Mouse (Mus musculus): ENCODE measurements around the gene Bik.

The Bik gene

DNA sequence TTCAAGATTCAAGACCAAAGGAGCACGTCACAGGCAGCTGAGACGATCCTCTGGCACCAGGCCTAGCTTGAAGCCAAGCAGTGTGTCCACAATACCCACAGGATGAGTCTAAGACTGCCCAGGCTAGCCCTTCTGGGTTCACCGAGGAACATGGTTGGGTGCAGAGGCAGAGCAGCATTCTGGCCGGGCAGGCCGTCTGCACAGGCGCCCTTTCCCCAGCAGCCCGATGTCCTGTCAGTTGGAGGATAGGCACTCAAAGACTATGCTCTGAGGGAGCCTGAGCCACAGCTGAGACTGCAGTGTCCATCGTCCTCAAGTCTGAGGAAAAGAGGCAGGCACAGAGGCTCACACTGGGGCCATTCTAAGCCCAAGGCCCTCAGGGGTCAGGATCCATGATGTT, 20.5 kb downstream of the Bik start:
- no peak for DNase-seq (ENCODE audit: low spot score)

DNA sequence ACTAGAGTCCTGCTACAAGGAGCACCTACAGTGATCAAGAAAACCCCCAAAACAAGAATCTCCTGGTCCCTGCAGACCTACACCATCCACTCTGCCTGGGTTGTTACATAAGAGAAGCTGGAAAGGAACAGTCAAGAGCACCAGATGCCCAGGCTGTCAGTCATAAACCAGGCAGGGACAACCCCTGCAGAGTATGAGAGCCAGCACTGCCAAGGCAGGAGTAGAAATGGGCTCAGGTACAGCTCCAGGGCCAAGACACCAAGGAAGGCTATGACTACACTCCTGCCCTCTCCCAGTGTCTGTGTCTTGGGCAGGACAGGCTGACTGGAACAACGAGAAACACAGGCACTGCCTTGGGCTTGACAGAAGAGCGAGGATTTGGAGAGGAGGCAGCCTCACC, 23.5 kb downstream of the Bik start:
- no peak for DNase-seq (ENCODE audit: low spot score)

DNA sequence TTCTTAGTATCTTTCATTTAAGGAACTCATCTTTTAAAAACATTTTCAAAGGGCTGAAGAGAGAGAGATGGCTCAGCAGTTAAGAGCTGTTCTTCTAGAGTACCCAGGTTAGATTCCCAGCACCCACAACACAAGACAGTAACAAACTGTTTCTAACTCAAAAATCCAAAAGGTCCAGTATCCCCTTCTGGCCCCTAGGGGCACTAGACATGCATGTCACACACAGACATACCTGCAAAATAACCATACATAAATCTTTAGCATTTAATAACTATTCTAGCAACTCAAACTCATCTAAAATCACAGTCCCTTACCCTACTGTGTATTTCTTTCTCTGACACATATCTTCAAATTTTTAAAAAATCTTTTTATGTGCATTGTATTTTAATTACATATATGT, 27.2 kb downstream of the Bik start:
- DNase-seq (ENCODE audit: low spot score): no peak

DNA sequence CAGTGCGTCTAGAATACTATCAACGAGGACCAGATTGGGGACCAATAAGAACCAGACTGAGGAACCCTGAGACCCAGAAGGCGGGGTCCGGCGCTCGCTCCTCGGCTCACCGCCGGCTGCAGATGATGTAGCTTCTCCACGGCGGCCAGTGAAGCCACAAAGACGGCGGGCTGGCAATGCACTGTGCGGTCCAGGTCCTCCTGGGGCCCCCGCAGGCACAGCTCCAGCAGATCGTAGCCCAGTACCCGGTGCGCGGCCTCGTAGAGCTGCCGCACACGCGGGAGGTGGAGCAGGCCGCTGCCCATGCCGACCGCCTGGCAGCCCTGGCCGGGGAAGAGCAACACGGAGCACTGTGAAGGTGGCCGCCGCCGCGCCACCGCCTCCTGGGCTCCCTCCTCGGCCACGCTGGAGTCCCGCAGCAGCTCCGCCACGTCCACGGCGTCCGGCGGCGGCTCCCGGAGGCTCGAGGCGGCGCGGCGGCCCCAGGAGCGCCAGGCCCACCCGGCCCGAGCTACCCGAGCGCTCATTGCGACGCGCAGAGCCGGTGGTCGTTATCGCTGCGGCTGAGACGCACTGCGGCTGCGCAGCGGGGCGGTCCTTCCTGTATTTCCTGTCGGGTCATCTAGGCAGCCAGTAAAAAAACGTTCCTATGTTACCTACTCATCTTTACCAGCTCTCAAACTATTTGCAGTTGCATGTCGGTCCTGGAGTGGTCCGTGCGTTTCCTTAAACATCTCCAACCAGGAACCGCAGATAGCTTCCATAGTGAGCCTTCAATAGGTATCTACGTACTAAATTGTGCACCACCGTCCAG, 28.7 kb downstream of the Bik start:
- DNase-seq (ENCODE audit: low spot score): peak; percentile 89

DNA sequence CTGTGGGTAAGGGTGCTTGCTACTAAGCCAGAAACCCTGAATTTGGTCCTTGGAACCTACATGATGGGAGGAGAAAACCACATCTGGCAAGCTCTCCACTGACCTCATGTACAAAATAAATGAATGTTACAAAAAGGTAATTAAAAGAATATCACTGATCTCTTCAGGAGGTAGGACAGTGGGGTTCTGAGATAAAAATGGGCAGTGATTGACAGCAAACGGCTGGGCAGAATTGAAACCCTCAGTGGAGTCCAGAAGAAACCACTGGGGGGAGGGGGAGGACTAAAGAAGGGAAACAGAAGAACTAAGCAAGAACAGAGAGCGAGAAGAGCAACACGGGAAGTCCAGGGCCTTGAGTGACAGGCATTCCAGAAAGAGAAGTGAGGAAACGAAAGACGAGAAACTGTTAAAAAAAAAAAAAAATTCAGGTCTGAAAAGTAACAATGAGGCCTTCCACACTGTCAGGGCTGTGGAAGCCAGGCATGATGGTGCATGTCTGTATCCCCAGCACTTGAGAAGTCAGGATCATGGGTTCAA, 34.3 kb downstream of the Bik start:
- no peak for DNase-seq (ENCODE audit: low spot score)

DNA sequence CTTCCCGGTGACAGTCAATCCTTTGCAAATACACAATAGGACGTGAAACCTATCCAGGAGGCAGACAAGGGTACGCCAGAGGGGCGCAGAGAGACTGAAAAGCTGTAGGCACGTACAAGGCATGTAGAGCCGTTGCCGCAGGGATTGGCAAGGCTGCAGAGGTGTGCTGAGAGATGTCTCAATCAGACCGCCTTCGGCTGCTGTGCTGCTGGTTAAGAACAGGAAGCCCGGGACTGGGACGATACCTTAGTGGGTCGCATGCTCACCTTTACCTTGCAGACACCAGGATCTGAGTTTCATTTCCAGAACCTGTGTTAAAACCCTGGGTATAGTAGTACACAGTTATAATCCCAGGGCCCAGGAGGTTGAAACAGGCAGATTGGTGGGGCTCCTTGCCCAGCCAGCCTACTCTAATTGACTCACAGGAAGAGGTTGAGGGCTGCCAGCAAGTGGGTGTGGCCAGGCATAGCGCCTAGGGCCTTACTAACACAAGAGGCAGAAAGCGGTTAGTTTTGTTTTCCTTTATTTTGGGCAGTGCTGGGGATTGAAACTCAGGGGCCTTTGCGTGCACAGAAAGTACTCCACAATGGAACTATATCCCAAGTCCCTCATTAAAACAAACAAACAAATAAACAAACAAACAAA, 36.1 kb downstream of the Bik start:
- DNase-seq (ENCODE audit: low spot score): peak; percentile 36

DNA sequence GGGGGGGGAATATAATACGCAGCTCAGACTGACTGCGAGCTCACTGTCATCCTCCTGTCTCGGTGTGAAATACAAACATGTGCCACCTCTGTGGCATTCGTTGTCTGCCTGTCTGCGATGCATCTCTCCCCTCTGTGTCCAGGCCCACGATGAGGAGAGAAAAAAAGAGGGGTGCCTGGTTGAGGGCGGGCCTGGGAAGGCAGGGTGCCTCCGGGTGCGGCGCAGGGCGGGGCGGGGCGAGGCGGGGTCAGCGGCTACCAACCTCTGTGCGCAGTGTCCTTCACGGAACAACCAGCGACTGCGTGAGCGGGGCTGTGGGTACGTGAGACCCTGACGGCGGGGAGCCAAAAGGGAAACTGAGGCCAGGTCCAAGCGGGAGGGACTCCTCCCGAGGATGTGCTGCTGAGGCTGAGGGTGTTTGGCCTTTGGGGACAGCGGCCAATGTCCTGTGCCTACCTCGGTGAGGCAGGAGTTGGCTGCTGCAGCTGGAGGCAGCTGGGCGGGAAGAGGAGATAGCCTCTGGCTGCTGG, 36.7 kb downstream of the Bik start, which contains the start of the genes Tspo and Mcat:
Gene Tspo, plus strand, starts transcription at position 266 of the 530 bp plus-strand sequence.
Gene Mcat, minus strand, starts transcription at position 461 of the 530 bp plus-strand sequence.
- DNase-seq (ENCODE audit: low spot score): peak; percentile 55

DNA sequence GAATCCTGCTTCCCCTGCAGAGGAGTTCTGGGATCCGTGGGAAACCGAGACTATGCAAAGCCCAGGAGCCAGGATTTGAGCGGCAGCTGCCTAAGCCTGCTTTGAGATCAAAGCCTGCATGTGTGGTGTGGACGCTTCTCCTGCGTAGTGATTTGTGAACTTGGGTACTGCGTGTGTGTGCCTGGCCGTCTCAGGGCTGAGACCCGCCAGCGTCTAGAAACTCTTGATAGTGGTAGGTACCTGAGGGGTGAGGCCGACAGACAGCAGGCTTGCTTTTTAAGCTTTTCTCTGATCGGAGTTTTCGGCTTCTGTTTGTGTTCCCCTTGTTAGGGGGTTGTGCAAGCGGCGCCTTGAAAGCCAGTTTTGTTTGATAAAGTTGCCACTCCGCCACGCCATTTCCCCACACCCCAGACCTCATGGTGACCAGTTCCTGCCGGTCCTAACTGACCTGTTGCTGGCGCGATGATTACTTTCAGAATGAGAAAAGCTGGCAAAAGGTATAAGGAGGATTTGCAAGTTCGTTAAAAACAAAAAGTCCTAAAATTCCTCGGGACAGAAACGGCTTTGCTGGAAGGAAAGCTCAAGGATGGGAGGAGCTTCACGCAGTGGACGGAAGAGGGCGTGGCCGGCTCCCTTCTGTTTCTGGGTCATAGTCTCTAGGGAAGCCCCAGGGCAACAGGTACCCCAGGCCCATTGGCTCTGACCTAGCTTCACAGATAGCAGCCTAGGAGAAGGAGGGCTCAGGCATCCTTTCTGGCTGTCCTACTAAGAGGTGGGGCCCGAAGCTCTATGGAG, 37.4 kb downstream of the Bik start:
- DNase-seq (ENCODE audit: low spot score): peak; percentile 57

DNA sequence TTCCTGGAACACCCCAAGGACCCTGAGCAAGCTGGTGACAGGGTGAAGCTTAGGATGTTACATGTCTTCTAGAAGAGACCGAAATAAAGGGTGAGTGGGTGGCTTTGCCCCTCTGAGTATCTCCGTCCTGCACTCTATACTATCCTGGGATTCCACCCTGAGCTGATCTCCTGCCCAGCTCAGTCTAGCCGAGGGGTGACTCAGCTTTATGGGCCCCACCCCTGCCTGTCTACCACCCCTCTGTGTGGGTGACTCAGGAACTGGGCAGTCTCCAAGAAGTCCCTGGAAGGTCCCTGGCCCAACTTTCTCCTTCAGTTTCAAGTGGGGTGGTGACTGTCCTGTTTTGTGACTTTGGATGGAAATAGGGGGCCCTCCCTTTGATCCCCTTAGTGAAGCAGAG, 38.8 kb downstream of the Bik start:
- no peak for DNase-seq (ENCODE audit: low spot score)

DNA sequence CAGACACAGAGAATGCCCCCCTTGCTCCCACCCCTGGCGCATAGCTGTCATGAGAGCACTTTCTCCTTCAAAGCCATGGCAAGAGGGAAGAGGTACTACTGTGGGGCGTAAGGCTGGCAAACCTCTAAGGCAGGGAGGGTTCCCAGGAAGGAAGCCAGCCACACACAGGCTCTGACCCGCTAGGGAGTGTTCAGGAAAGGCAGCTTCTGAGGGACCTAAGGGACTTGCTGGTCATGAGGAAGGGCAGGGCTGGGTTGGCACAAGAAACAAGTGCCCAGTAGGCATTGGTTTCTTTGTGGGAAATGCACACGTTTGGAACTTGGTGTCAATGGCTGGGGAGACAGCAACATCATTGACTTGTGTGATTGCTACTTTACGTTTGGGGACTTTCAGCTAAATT, 39.3 kb downstream of the Bik start:
- DNase-seq (ENCODE audit: low spot score): no peak

DNA sequence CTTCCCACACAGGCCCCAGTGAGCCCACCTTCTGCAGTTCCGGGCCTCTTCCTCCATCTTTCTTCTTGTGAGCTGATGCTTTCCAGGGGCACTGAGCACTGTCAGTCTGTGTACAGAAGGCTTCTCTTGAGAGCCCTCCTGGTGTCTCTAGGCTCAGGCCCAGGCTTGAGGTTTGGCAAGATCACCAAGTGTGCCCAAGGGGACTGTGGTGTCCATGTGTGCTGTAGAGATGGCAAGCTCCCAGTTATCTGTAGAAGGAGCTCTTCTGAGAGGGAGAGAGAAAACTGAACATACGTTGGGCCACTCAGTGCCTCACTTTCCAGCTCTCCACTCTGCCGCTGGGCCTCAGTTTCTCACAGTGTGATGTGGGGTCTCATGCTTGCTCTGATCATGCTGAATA, 41.1 kb downstream of the Bik start:
- DNase-seq (ENCODE audit: low spot score): no peak

DNA sequence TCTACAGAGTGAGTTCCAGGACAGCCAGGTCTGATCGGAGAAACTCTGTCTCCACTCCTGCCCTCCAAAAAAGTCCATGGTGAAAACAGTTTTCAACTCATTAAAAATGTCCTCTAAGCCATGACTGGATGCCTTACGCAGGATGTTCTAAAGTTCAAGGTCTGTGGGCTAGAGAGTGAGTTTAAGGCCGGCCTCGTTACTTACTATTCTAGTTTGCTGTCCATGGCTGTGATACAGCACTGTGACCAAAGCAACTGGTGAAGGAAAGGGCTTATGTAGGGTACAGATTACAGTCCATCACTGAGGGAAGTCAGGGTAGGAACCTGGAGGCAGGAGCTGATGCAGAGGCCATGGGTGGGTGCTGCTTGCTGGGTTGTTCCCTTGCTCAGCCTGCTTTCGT, 41.9 kb downstream of the Bik start:
- no peak for DNase-seq (ENCODE audit: low spot score)

DNA sequence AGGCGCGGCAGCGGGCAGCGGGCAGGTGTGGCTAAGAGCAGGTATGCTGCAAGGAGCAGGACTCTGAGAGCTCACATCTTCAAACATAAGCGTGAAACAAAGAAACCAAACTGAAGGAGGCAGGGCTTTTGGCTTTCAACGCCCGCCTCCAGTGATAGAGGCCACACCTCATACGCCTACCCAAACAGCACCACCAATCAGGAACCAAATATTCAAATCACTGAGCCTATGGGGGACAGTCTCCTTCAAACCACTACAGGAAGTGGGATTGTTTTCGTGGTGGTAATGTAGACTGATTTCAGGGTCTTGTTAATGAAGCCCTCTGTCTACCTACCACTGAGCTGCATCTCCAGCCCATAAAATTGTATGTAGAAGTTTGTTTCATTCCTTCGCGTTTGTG, 43.0 kb downstream of the Bik start:
- DNase-seq (ENCODE audit: low spot score): no peak

DNA sequence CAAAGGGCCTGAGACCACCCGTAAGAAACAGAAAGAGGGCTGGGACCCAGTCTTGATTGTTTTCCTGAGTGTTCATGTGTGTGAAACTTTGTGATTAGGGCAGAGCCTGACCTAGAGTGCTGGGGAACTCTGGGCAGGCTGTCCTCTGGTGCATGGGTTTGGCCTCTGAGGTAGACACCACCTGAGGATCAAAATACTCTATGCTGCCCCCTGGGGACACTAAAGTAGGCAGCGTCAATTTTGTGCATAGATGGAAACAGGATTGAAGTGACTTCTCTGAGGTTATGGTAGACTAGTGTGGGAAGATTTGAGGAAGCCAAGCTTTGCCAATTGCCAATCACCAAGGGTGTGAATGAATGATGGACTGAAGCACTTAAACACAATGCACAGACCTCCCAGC, 44.0 kb downstream of the Bik start:
- DNase-seq (ENCODE audit: low spot score): no peak

DNA sequence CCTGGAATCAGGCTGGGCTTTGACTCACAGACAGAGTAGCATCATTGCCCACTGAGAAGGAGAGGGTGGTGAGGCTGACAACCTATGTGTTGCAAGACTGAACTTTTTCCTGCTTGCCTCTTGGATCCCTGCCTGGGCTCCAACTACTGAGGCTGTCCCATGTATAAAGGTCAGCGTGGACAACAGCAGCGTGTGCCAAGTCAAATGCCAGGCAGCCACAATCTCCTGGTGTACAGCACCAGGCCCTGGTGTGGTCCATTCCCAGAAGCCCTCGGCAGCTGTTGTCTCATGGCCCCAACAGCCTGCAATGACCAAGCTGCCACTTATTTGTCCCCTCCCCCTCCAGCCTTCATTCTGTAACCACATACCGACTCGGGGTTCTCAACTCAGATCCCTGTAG, 45.0 kb downstream of the Bik start:
- DNase-seq (ENCODE audit: low spot score): no peak

DNA sequence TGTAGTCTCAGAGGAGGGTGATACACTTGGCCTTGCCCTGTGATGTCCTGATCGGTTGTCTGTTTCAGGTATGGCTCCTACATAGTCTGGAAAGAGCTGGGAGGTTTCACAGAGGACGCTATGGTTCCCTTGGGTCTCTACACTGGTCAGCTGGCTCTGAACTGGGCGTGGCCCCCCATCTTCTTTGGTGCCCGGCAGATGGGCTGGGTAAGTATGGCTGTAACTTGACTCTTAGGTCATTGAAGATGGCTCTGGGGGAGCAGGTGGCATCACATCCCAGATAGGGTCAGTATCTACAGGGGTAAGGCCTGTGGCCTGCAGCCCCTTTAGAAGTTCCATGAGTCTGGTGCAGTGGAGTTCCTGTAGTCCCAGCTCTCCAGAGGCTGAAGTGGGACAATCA, 45.5 kb downstream of the Bik start:
- DNase-seq (ENCODE audit: low spot score): no peak

DNA sequence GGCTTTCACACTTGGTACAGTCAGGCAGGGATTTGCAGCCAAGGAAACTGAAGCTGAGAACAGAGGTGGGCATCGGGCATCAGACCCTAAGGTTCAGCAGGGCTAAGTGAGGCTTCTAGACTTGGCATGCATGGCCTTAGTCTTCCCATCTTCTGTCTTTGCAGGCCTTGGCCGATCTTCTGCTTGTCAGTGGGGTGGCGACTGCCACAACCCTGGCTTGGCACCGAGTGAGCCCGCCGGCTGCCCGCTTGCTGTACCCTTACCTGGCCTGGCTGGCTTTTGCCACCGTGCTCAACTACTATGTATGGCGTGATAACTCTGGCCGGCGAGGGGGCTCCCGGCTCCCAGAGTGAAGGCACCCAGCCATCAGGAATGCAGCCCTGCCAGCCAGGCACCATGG, 46.9 kb downstream of the Bik start:
- no peak for DNase-seq (ENCODE audit: low spot score)

DNA sequence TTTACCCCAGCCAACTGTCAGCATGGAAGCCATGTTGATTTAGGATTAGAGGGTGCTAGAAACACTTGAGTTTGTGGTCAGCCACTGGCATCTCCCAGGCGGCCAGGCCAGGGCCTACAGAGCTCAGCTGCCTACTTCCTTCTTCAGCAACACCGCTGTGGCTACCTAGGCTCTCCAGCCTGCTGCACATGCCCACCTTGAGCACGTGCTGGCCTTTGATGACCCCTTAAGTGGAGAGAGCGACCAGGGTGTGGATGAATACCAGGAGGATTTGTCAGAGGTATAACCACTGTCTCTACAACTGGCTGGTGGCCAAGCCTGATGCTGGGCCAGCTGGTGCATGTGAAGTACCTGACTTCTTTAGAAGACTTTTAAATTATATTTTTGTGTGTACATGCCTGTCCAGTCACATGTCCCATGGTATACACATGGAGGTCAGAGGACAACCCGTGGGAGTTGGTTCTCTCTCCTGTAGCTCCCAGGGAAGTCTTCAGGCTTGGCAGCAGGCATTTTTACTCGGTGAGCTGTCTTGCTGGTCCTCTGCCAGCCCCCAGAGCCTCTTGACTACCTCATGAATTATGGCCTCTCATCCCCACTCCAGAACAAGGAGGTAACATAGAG, 48.2 kb downstream of the Bik start:
- no peak for DNase-seq (ENCODE audit: low spot score)

DNA sequence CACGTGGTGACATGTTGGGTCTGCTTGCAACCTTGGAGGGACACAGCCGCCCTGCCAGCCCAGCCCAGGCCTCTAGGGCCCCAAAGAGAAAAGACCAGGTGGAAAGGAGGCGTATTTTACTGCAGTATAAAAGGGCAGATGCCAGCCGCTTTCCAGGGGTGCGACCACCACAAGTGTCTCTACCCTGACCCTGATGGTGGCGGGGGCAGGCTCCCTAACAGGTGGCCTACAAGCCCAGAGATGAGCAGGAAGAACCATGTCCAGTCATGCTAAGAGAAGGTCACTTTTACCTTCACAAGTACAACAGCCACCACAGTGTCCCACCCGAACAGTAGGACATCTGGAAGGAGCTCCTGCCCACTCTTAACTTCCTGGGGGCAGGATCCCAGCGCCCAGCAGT, 48.9 kb downstream of the Bik start:
- DNase-seq (ENCODE audit: low spot score): no peak

DNA sequence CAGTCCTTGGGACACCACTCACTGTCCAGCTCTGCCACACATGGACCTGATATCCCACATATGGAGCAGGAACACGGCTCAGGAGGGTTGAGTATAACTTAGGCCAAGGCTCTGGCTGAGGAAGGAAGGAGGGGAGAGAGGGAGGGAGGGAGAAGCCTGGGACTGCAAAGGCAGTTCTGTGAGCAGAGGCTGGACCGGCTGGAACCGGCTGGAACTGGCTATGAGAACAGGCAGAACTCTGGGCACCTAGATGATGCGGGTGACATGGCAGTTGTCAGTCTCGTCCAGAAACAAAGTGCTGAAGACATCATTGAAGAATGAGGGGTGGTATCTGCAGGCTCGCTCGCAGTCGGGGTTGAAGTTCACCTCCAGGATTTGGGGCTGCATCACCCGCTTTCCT, 50.0 kb downstream of the Bik start:
- DNase-seq (ENCODE audit: low spot score): no peak

DNA sequence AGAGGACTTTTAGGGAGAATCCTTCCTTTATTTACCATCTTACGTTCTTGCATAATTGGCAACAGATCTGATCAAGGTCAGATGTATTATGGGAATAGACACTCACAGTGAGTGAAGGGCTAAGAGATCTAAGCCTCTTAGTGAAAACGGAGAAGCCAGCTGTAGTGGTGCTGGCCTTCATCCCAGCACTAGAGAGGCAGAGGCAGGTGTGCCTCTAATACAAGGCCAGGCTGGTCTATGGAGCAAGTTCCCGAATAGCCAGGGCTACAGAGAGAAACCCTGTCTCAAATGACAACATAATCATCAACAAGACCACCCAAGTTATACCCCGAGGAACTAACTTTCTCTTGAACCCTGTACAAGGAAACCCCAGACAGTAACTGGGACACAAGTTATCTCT, 56.3 kb downstream of the Bik start:
- DNase-seq (ENCODE audit: low spot score): no peak

Data from yolk sac, embryonic 10.5 days (tissue).